Mouse (Mus musculus) testis, adult 2 months (tissue): Measurements from ENCODE around the gene Hyou1.

ENCODE experiments used
- CTCF ChIP-seq: fragments of 200-500 bp; IDR thresholded peaks from 2 replicates; pipeline ENCODE4 v1.5.1; 2012; ENCODE audit warnings: low read depth, mild to moderate bottlenecking, inconsistent platforms, low read length, moderate library complexity; ENCODE audit not compliant: control insufficient read depth, insufficient read depth, insufficient replicate concordance
- POLR2A ChIP-seq: fragments of 200-500 bp; IDR thresholded peaks from 2 replicates; pipeline ENCODE4 v1.6.1; 2012; ENCODE audit warnings: low read depth, mild to moderate bottlenecking, inconsistent platforms, low read length, moderate library complexity; ENCODE audit not compliant: control insufficient read depth

GRCm38 (mm10) chr9:44396684-44397411, 17.6 kb downstream of the Hyou1 start, which contains the start of gene Slc37a4:
- TF ChIP-seq CTCF (no peak), POLR2A (peak; percentile 52; the same call in 1 of the 2 replicates)
